Mouse (Mus musculus): ENCODE measurements around the gene Diexf.

Diexf gene

DNA sequence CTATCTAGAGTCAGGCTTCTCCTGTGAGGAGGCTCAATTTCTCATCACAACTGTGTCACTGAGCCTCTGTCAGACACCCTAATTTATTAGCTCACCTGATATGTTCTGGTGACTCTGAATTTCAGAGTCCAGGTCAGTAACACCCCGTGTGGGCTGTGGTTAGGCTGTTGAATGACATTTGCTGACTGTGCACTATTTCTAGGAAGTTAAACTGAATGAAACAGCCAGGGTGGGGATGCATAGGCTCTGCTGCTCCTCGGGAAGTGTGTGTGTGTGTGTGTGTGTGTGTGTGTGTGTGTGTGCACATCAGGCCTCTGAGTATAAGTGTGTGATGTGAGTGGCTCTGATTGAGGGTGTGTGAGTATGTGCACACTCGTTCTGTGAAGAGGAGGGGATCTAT is 8.6 kb upstream of the Diexf start:
- DNase-seq (ENCODE audit: low spot score in 2 of 2), result no peak

DNA sequence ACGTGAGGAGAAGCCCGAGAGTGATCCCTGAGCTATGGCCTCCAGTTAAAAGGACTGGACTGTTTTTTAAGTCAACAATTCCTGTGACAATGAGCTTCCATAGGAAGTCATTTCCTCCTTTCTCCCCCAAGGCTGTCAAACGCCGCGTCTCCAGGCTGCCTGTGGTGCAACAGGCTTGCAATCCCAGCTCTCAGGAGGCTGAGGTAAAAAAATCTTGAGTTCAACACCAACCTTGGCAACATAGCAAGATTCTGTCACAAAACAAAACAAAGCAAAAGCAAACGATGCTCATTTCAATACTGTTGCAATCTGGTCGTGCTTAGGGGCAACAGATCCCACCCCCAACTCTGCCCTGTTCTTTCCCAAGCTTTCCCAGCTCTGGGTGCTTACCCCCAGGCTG is 8.0 kb upstream of the Diexf start:
- DNase-seq (ENCODE audit: low spot score in 2 of 2), result no peak

DNA sequence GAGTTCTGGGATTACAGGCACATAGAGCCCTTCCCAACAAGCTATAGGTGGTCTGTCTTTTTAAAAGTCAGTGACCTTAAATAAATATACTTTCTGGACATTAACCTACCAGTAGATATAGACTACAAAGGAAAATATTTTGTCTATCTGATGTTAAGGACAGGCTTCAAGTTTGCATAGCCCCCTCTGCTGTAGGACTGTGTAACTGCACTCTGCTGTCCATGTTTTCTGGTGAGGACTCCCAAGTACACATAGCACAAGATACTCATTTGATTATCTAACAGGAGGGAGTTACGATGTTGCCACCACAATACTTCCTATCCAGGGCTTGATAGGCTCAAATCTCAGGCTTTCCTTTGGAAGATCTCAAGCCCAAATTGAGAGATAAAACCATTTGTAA is 3.7 kb upstream of the Diexf start:
- DNase-seq (ENCODE audit: low spot score in 2 of 2), result no peak

DNA sequence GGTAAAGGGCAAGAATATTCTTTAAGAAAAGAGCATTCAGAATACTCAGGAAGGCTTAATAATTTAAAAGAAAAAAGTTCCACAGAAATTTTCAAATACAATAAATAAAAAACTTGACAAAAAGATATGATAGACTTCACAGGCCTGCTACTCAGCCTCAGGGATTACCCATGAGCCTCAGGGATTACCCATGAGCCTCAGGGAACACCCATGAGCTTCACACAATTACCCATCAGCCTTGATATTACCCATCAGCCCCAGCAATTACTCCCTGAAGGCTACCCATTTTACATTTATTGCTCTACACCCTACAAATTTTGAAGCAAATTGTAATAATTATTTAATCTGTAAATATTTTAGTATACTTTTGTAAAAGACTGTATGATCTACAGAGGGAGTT is 2.3 kb upstream of the Diexf start:
- no peak for DNase-seq (ENCODE audit: low spot score in 2 of 2)

DNA sequence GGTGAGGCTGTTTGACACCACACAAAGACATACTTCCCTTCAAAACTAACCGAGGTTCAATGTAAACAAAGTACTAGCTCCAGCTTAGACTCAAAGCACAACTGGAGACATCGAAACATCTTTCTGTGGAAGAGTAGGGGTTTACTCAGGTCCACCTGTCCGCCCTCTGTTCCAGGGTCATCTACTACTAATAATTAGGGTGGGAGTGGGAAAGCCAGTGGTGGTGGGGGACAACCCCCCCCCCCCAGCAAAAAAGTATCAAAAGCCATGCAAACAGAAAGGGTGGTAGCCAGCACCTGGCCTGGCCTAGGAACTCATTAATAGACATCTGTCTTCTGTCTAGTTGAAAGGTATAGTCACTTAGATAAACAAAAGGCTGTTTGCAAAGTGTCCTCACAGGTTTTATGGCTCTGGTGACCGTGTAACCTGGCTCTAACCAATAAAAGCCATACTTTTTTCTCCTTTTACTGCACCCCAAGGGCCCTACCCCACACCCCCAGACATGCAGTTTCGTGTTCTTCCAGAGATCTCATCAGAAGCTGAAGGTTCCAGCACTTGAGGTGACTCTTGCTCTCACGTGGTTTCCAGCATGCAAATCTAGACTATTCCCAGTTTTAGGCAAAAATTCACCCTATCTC is 1.4 kb upstream of the Diexf start:
- DNase-seq (ENCODE audit: low spot score in 2 of 2), result no peak

DNA sequence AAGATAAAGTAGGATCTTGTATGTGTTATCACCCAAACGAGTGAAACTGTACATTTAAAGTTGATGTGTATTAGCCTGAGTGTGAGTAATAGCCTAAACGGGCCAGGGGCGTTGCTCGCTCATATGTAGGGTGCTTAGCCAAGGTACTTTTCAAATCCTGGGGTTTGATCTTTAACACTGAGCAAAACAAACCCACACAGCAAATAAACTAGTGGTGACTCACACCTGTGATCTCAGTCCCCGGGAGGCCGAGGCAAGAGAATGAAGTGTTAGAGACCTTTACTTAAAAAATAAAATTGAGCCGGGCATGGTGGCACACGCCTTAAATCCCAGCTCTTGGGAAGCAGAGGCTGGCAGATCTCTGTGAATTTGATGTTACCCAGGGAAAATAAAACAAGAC is 767 bp upstream of the Diexf start:
- no peak for DNase-seq (ENCODE audit: low spot score in 2 of 2)

DNA sequence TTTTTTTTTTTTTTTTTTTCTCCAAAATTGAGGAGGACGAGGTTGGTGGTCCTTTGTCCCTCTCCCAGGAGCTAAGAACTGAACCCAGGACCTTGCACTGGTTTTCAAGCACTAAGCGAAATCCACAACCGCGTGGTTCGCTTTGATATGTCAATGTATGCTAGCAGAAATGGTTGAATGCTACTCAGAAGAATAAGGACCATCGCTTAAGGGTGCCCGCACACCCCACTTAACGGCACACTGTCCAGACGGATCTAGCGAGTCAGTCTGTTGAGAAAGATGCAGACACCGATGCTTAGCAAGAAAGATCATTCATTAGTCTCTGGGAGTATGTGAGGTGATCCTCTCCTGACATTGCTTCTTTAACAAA is 369 bp upstream of the Diexf start:
- DNase-seq (ENCODE audit: low spot score in 2 of 2), result no peak

DNA sequence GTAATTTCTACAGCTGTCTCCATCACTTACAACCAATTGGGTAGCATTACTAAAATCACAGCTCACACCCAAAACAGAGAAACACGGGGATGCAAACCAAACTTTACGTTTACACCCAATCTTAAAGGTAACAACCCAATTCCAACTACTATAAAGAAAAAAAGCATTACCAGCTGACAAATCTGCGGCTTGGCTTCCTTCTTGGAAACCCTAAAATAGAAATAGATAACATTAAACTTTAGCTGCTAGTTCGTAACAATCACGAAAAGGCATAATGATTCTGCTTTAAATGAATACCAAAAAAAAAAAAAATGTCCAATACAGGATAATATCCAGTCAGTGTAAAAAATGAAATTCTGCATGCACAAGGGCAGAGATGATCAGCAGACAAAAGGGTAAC is 751 bp downstream of the Diexf start:
- DNase-seq (ENCODE audit: low spot score in 2 of 2), result no peak

DNA sequence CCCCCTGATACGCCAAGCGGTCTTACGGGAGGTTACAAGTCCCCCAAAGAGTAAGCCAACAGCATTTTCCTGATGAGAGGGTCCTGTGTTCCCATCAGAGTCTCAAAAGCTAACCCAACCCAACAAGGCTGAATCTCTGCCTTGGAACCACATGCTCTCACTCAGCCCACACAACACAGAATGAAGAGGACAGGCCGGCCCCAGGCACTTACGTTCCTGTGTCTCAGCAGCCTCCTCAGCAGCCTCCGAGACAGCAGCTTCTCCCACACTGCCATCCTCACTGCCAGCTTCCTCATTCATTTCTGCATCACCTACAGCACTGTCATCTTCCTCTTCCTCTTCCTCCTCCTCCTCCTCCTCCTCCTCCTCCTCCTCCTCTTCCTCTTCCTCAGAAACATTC is 2.0 kb downstream of the Diexf start:
- DNase-seq (ENCODE audit: low spot score in 2 of 2), result no peak

DNA sequence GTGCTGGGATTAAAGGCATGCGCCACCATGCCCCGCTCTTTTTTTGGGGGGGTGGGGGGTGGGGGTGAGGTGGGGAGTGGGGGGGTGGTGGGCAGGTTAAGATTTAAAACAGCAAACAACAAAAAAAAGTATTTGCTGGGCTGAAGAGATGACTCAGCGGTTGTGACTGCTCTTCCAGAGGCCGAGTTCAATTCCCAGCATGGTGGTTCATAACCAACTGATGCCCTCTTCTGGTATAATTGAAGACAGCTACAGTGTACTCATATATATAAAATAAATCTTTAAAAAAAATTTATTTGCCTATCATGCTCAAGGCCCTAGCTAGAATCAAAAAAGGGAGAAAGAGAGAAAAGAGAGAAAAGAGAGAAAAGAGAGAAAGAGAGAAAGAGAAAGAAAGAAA is 4.2 kb downstream of the Diexf start:
- DNase-seq (ENCODE audit: low spot score in 2 of 2), result no peak

DNA sequence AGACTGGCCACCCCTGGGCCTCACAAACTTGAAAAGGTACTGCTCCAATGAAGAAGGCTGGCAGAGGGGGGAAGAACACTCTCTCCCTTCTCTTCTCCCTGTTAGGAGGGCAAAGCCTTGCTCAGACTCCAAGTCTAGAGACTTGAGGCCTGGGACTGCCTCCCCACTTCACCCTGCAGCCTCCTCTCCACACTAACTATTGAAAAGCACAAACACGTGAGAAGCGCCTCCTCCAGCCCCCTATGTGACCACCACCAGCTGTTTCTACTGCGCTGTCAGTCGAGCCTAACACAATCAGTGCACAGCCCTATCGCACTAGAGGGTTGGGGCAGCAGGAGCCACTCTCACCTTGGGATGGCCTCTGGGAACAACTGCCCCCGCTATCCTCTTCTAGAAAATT is 6.8 kb downstream of the Diexf start:
- DNase-seq (ENCODE audit: low spot score in 2 of 2), result no peak

DNA sequence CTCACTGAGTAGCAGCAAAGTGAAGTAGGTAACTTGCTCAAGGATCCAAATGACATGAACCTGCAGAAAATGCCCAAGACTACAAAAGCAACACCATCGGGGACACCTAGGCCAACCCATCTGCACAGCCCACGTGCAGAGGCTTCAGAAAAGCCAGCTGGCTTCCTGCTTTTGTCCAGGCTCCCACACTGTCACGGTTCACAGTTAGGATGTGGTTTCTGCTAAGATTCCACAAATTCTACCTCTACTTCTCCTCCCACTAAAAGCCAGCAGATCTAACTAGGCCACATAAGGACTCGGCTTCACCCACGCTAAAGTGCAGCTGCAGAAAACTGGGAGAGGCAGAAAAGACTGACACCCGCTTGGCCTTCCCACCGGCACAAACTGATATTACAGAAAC is 7.3 kb downstream of the Diexf start:
- no peak for DNase-seq (ENCODE audit: low spot score in 2 of 2)

DNA sequence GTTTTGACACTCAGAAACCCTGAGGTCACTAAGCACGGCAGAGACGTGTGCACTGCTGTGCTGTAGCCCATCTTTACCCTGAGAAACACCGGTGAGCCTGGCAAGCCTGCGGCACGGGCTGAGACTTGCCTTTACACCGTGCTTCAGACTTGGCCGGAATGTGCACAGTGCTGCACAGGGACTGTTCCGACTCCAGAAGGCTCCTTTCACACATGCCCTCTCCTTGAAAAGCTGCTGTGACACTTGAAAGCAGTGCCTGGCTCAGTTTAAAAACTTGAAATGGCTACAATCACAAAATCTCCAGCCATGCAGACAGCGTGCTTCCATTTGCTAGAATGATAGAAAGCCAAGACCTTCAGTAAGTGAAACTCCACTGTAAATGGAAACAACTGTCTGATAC is 18.0 kb downstream of the Diexf start:
- no peak for DNase-seq (ENCODE audit: low spot score in 2 of 2)

DNA sequence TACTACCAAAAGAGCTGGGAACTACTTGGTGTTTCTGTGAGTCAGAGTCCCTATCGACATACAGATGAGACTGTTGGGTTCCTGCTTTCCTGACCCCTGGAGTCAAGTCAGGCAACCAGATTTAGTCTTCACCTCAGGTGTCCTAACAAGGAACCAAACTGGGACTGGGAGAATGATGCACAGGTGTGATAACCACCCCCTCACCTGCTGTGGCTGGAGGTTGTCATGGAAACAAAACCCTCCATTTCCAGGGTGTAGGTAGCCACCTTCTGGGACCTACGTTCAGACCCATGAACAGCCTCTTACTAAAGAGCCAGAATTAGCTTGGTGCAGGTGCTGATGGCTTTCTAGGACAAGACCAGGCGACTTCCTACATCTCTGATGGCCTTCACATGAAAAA is 27.1 kb downstream of the Diexf start:
- DNase-seq (ENCODE audit: low spot score in 2 of 2), result no peak

DNA sequence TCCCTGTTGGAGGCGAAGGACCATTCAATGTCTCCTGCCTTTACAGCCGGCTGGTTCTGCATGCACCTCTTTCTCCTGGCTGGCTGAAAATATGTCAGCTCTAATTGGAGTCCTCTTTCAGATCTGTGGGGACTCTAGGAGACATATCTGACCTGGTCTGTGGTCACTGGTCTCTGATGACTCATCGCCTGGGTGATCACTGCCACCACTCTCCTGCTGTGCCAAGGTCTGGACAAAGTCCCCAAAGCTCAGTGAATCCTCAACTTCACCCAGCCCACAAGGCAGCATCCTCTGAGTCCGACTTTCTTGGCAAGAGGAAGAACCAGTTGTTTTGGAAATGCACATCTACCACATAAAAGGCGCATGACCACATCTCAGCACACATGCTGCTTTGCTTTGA is 27.5 kb downstream of the Diexf start:
- no peak for DNase-seq (ENCODE audit: low spot score in 2 of 2)

DNA sequence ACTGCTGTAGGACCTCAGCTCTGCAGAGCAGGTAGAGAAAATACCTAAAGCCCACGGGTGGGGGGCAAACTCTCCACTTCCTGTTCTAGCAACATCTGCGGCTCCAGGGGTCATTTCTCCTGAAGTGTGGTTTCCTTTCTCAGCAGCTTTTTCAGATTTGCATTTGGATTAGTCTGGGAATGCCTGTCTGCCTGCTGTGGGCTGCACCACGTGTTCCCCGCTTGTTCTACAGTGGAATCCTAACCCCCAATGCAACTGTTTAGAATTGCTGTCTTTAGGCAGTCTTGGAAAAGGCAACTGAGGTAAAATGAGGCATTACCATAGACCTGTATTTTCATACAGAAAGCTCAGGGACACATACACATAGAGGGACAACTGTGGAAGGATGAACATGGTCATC is 28.0 kb downstream of the Diexf start:
- no peak for DNase-seq (ENCODE audit: low spot score in 2 of 2)

DNA sequence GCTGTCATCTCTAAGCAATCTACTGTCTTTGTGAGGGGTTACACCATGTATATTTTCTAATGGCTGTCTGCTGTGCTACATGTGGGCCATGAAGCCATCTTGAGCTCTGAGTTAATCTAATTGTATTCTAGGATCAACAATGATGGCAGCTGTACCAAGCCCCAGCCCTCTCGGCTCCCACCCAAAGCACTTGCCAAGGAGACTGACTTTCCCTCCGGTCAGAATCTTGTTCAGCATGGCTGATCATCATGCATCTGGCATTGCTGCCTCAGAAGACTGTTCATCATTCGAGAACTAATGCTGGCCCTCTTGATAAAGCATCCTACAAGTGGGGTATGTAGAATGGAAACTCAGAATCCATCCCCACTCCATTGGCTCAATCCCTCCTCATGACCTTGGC is 31.1 kb downstream of the Diexf start:
- DNase-seq (ENCODE audit: low spot score in 2 of 2), result no peak

DNA sequence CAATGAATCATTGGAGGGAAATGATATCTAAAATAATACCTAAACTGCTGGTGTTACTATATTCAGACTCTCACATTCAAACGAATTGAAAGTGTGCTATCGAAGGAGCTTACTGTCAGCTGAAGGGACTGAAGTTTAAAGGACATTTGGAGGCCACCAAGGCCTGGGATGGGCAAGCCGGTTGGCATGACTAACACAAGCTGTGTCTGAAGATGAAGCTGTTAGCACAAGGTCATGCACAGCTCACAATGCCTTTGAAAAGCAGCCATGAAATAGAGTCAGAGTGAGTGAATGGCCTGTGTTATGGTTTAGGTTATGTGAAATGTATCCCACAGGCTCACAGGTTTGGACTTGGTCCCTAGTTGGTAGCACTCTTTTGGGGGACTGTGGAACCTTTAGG is 36.5 kb downstream of the Diexf start:
- no peak for DNase-seq (ENCODE audit: low spot score in 2 of 2)

DNA sequence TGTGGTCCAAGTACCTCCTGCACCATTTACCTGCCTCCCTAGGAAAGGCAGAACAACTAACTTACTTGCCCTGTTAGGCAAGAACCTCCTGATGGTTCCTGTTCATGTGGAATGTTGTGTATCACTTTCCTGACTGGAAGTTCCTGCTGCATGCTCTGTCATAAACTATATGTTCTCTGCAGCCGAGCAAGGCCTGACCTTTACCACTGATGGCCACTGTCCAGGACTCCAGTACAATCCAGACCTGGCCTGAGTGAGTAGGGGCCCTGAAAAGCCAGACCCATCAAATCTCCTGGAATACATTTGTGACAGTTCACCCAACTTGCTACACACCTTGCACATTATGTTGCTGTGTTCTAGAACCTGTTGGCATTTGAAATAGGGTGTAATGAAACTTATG is 37.3 kb downstream of the Diexf start:
- DNase-seq (ENCODE audit: low spot score in 2 of 2), result no peak

DNA sequence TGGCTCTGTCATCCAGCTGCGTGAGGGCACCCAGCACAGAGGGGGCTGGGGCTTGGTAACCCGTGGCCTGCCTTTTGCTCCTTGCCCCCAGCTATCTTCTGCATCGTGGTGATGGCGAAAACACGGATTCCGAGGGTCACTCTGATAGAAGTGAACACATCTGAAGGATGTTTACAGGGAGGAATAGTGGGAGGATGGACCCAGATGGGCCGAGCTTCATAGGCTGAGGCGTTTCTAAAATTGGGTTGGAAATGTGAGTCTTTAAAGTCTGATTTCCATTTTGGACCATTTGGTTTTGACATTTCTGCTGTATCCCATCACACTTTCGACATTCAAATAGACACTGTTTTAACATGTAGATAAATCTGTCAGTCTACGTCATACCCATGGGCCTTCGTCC is 39.2 kb downstream of the Diexf start:
- DNase-seq (ENCODE audit: low spot score in 2 of 2), result no peak

DNA sequence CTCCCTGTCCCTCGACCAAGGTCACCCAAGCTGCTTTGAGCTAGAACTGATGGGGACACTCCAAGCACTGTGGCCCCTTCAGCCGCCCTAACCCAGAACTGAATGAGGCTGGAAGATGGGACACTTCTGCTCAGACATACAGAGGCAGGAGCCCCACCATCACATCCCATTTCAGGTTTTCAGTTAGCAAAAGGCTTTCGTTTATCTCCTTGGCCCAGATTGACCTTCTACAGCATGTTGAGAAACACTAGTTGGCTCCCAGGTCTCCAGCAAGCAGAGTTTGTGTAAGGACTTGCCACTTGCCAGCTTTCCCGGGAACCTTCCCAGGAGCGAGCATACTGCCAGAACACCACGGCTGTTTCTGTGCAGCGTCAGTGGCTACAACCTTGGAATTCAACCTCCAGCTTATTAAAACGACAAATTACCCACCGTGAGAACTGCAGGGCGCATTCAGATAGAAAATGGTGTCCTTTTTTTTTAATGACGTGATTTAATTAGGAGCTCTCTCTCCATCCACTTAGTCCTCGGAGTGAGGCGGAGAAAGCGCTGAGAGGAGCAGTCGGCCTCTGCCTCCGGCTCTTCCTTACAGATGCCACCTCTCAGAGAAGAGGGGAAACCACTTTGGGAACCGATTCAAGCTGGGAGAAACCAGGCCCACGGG is 39.7 kb downstream of the Diexf start:
- peak; percentile 69 to 85 for DNase-seq (ENCODE audit: low spot score in 2 of 2)

DNA sequence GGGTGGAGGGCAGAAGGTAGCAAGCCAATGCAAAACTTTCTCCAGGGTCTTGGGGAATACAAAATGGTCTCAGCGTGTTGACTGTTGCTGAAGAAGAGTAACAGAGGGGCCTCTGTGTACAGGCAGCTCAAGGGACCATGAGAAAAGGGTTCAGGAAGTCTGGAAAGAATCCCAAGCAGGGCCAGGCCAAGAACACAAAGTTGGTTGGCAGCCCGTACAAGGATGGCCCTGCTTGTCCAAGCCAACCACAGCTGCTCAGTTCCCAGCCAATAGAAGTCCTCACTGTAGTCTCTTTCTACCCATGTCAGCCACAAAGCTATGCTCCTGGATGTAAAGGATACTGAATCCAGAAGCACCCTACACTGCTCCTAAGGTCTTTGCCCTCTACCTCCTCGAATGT is 40.4 kb downstream of the Diexf start:
- peak; percentile 54 to 68 for DNase-seq (ENCODE audit: low spot score in 2 of 2)

DNA sequence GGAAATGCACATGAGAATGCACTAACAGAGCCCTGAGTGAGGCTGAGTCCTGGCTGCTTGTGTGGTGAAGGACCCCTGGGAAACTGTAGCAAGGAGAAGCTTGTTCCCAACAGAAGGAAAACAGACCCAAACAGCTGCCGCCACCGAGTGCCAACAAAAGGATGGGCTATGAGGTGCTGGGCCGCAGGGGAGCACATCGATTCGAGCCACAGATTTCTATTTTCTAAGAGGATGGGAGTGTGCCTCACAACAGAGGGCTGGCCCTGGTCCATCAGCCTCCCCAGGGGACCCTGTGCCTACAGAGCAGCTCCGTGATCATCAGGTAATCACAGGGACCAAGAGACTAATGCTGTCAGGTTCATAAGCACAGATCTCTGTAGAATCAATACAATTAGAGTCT is 40.9 kb downstream of the Diexf start:
- peak; percentile 35 to 46 for DNase-seq (ENCODE audit: low spot score in 2 of 2)

DNA sequence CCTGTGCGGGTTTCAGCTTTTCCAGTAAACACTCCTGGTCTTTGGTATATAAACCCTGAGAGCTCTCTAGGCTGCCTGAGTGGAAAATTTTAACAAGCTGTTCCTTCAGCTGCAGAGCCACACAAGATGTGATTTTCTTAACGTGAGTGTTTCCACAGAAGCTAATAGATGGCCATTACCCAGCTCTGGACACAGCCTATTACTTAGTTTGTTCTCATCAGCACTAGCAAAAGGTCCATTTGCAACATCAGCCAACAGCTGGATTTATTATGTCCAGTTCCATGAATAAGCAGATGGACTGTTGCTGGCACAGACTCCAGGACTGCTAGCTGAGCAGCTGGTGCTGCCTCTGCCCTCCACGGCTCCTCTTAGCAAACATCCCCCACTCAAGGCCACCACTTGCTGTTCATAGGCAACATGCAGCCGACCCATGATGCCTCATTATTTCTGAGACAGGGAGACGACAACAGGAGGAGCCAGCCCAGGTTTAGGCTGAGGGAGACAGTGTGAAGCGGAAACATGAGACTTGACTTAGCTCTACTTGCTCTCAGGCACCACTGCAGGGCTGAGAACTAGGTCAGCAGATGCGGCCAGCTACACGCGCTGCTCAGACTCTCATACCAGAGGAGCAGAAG is 43.1 kb downstream of the Diexf start:
- peak; percentile 73 to 83 for DNase-seq (ENCODE audit: low spot score in 2 of 2)
